Mouse (Mus musculus) c-Kit-negative CD71-positive TER-119-positive erythroid progenitor cells, embryonic 14.5 days (primary cell): Measurements from ENCODE around the gene Fam117b.

Source experiments
- DNase-seq: peaks from one replicate; pipeline ENCODE4 v3.0.0-alpha.2; 2013; ENCODE audit warnings: low read depth, low spot score

Gene Fam117b

GRCm38 (mm10) chr1:59913195-59913868 lies 526 bp downstream of the Fam117b start:
- peak; percentile 26 for DNase-seq

- DNase-seq, result no peak
Measured at GRCm38 (mm10) chr1:59913869-59914225, 1.0 kb downstream of the Fam117b start.

GRCm38 (mm10) chr1:59914799-59915198 lies 2.0 kb downstream of the Fam117b start:
- DNase-seq, result no peak

GRCm38 (mm10) chr1:59915843-59916610 lies 3.2 kb downstream of the Fam117b start:
- no peak for DNase-seq

DNA sequence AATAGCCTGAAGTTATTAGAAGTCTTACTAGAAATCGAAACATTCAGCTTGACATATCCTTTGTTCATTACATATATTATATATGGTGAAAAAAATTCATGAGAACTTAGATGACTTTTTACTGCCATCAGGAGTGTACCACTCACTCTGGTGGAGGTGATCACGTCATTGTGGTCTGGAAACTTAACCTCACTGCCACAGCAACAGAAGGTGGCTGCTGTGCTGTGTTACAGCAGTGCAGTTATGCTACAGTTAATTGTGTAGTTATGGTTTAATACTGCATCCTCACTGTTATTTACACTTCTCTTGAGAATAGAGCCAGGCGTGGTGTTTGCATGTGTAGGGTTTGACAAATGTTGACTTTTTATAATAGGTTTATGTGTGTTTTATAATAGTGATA lies 4.6 kb downstream of the Fam117b start:
- DNase-seq, result no peak

DNA sequence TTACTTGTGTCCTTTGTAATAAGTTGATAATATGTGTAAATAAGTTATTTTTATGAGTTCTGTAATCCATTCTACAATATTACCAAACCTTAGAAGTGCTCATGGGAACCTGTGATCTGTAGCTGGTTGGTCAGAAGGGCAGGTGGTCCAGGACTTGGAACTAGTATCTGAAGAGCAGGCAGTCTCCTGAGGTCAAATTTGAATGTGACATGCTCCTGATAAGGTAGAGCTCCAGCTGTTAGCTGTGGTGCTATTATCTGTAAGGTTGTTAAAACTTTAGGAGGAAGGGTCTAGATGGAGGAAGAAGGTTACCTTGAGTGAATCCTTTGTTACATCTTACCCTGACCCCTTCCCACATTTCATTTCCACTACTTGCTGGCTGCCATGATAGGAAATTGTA lies 5.3 kb downstream of the Fam117b start:
- DNase-seq, result no peak

- DNase-seq, result no peak
Measured at GRCm38 (mm10) chr1:59923201-59923600, 10.4 kb downstream of the Fam117b start.

GRCm38 (mm10) chr1:59923673-59924072 lies 10.9 kb downstream of the Fam117b start:
- no peak for DNase-seq

DNA sequence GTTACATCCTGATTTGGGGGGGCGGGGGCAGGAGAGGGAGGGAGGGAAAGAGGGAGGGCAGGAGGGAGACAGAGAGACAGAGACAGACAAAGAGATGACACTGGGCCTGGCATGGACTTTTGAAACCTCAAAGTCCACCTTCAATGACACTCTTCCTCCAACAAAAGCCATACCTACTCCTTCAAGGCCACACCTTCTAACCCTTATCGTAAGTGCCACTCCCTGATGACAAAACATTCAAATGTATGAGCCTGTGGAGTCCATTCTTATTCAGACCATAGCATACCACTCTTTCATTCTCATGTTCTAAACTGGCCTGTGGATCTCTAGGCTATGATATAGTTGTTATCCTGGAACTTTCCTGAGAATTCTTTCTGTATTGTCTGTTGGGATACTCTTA lies 11.6 kb downstream of the Fam117b start:
- no peak for DNase-seq

DNA sequence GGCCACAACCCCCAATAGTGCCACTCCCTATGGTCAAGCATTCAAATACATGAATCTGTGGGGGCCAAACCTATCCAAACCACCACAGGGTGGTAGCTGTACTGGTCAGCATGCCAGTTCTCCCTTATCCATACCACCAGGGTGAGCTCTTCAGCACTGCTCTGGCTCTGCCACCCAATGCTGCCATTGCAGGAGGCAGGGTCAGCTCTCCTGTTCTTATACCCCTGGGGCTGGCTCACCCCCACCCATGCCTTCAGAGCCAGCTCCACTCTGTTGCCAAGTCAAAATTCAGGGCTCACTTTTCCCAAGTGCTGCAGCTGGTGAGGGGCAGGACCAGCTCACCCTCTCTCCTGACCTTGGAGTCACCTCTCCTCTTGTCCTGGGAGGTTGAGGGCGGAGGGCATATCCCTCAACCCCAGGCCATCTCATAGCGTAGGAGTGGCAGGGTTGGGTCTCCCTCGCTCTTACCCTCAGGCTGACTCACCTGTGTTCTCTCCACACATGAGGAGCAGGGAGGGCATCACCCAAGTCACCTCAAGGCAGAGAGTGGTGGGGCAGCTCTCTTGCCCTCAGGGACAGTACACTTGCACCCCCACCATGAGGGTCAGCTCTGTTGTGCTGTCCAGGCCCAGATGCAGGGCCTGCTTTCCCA lies 13.3 kb downstream of the Fam117b start:
- DNase-seq, result no peak

GRCm38 (mm10) chr1:59927131-59927680 lies 14.4 kb downstream of the Fam117b start:
- no peak for DNase-seq

- no peak for DNase-seq
Measured at GRCm38 (mm10) chr1:59930926-59931325, 18.1 kb downstream of the Fam117b start.

GRCm38 (mm10) chr1:59932991-59933390 lies 20.2 kb downstream of the Fam117b start:
- DNase-seq, result no peak

GRCm38 (mm10) chr1:59941063-59941462 lies 28.3 kb downstream of the Fam117b start:
- DNase-seq, result no peak

- DNase-seq, result no peak
Measured at GRCm38 (mm10) chr1:59942057-59942790, 29.4 kb downstream of the Fam117b start.

DNA sequence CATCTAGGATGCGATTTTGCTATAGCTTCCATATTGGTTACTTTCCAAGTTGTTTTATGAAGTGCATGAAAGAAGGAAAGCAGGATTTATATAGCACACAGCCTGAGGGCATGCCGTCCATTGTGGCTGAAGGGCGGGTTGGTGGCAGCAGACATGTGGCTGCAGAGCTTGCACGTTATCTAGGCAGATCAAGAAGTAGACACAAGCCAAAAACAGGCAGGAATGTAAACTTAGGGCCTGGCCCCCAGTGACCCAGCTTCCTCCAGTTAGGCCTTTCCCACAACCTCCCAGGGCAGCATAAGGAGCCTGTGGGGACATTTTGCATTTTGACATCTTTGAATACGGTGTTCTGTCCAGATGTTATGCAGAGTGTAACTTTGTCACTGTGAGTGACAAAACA lies 31.0 kb downstream of the Fam117b start:
- no peak for DNase-seq

- no peak for DNase-seq
Measured at GRCm38 (mm10) chr1:59945969-59946368, 33.2 kb downstream of the Fam117b start.

DNA sequence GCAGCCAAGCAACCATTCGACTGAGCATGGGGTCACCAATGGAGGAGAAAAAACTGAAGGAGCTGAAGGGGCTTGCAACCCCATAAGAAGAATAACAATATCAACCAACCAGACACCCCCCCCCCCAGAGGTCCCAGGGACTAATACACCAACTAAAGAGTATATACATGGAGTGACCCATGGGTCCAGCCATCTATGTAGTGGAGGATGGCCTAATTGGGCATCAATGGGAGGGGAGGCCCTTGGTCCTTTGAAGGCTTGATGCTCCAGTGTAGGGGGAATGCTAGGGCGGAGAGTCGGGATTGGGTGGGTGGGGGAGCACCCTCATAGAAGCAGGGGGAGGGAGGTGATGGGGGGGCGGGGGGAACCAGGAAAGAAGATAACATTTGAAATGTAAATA lies 34.7 kb downstream of the Fam117b start:
- no peak for DNase-seq

DNA sequence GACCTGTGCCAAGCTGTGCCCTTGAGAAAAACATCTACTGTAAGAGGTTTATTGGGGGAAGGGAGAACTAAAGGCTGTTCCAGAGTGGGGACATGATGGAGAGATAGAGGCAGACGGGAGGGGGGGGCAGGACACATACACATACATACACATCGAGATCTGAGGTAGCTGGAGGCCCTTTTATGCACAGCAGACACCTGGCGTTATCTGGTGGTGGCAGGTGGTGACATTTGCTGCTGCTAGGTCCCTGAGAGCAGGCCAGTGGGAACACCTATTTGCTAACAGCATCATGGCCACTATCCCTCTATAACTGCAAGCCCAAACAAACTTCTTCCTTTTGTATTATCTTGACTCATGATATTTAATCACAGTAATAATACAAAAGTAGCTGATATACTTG lies 44.4 kb downstream of the Fam117b start:
- no peak for DNase-seq

DNA sequence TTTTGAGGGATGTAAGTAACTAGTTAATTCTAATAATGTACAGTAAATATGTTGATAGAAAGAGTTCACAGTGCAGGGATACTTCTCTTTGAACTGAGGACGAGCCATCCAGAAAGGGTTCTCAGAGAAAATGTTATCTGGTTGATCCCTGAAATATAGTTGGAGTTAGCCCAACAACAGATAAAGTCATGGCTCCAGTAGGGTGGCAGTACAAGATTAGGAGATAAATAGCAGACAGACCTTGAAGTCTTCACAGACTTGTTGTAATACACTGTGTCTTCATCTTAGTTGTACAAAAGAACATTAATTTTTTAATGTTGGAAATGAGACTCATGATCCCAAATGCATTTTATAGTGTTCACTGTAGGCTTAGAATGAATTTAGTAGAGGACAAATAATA lies 47.1 kb downstream of the Fam117b start:
- DNase-seq, result no peak

DNA sequence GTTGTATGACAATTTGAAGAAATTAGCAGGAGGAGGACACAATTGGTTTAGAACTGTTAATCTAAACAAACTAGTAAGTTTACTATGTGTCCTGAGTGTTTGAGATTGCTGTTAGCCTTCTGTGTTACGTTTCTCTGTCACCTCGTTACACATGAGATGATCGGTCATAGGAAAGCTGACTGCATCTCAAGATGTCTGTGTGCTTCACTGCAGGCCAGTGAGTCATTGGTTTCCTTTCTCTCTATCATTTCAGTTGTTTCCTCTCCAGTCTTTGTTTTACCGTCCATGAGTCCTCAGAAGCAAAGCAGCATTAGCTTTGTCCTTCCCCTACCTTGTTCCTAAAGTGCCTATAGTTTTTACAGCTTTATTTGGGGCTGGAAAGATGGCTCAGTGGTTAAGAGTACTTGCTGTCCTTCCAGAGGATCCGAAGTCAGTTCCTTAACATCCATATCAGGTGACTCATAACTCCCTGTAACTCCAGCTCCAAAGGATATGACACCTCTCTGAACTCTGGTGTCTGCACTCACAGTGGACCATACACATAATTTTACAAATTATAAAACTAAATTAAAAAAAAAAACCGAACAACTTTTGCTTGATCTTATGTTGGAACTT lies 53.5 kb downstream of the Fam117b start:
- DNase-seq, result no peak
